Mouse (Mus musculus): ENCODE data around the gene Diexf. TPM values are rescaled to one million over a fixed set of nuclear protein-coding genes. Genes with fewer than 3 reads are reported as not detected.

Gene Diexf
- polyA plus RNA-seq, 2 experiments from 2014 or later = 9.5 to 10.0 TPM

DNA sequence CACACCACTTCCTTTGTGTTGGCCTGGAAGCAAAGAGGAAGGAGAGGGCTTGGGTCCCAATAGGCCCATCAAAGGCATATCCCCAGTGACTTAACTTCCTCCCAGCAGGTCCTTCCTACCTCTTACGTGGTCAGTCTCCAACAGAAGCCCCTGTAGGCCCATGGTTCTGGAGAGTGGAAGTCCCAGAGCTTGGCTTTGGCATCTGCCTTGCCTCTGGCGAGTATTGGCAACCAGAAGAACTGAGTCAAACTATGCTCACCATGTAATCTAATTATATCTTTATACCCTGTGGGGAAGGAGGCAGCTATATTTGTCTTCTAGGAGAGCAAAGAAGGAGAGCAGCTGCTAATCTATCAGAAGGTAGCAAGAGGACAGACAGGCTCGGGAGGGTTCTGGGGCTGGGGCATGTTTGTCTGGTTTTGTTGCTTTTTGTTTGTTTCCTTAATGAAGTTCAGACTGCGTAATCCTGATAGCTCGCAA lies 44.5 kb downstream of the Diexf start:
- ATAC-seq = no peak

DNA sequence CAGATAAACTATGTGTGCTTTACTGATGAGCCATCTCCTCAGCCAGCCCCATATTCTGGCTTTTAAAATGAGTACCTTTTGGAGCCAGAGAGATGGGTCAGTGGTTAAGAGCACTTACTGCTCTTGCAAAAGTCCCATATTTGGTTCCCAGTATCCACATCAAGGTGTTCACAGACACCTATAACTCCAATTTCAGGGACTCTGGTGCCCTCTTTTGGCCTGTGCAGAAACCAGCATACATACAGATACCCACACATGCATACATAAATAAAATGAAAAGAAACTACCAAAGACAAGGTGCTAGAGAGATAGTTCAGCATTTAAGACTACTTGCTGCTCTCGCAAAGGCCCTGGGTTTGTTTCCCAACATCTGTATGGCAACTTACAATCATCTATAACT lies 46.1 kb downstream of the Diexf start:
- ATAC-seq = no peak

DNA sequence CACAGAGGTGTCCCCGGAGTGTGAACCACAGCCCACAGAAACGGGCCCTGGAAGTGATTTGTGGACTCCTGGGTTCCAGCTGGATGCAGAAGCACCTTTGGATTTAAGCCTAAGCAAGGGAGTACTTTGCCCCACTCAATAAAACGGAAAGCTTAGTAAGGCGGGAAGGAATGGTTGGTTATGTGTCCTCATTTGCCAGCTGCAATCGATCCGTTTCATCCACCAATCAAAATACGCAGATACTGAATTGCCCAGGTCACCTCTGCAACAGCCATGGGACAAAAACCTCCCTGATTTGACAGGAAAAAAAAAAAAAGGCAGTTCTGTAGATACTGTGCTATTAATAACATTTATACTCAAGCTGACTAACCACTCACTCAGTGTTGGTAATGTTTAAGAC lies 47.0 kb downstream of the Diexf start:
- ATAC-seq = no peak

DNA sequence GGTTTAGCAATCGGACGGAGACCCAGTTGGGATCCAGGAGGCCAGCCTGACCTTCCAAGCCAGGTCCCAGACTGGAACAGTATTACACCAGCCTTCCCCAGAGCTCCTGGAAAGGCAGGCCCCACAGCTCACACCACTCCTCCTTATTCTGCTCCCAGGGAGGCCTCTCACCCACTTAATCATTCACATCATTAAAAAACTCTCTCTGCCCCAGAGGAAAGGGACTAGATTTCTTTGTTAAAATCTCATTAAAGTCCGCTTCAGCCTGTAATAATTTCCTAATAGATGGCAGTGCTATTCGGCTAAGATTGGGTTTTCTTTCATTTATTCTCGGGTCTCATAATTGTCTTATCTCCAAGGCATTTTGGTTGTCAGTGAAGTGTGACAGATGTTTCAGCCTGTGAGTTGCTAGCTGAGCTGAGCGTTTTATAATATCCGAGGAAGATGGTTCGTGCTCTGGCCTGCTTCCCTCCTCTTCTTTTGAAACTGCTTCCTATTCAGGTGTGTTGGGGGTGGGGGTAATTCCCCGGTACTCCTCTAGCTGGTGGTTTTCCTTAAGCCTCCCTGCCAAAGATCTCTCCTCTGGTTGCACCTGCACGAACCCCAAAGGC lies 47.7 kb downstream of the Diexf start:
- no peak for ATAC-seq

DNA sequence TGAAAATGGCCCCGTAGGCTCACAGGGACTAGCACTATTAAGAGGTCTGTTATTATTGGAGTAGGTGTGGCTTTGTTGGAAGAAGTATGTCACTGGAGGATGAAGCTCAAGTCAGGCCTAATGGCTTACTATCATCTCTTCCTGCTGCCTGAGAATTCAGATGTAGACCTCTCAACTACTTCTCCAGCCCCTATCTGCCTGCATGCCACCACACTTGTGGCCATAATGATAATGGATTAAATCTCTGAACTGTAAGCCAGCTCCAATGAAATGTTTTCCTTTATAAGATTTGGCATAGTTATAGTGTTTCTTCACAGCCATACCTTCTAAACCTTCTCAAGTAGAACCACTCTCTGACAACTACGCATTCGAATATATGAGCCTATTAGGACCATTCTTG lies 67.5 kb downstream of the Diexf start:
- no peak for ATAC-seq

DNA sequence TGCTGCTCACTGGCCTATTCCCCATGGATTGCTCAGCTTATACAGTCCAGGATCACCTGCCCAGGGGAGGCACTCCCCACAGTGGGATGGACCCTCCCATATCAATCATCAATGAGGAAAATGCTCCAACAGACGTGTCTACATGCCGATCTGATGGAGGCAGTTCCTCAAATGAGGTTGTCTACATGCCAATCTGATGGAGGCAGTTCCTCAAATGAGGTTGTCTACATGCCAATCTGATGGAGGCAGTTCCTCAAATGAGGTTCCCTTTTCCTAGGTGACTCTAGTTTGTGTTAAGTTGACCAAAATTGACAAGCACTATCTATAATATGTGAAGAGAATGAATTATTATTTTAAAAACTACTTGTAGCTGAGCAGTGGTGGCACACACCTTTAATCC lies 69.9 kb downstream of the Diexf start:
- ATAC-seq = no peak

DNA sequence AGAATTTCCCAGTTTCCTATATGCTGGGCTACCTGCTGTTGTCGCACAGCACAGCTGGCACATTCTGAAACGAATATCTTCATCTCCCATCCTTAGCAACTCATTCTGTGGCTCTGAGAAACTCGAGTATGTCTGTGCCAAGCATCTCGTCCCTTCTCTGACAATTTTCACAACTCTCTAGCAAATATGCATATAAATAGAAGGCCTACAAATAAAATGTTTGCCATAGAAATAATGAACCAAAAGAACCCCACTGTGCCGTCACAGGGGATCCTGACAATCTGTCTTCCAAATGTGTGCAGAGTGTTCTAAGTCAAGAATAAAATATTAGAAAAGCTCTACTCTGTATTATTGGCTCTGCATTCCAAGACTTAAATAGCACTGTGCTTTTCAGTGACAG lies 70.5 kb downstream of the Diexf start:
- ATAC-seq = no peak

DNA sequence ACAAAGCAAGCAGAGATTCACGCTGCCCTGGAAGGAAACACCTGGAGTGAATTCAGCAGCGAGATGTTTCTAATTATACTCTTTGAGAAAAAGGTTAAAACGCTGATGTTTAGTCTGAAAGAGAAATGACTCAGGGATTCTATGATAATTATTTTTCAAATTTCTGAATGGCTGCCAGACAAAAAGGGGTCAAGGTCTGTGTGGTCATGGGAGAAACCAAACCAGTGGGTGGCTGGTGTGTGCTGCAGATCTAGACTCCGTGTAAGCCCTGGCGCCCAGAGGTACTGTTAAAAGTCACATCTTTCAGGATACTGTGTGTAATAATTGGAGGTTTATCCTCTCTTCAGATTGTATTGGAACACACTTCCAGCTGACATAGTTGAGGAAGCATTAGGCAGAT lies 75.7 kb downstream of the Diexf start:
- no peak for ATAC-seq

DNA sequence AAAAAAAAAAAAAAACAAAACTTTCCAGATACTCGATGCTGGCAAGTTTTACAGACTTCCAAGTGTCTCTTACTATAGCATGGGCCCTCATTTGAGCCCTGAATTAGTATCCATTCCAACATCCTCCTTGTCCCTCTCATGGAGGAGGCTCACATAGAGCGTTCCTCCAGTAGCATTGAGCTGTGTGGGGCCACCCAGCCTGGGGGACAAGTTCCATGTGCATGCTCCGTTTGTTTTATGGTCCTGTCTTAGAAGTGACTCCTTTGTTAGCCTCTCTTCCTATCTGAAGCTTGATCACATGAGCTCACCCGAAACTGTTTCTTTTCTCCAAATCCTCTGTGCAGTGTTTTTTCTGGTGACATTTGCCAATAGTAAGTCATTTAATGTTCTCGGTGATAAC lies 77.0 kb downstream of the Diexf start:
- ATAC-seq = no peak

DNA sequence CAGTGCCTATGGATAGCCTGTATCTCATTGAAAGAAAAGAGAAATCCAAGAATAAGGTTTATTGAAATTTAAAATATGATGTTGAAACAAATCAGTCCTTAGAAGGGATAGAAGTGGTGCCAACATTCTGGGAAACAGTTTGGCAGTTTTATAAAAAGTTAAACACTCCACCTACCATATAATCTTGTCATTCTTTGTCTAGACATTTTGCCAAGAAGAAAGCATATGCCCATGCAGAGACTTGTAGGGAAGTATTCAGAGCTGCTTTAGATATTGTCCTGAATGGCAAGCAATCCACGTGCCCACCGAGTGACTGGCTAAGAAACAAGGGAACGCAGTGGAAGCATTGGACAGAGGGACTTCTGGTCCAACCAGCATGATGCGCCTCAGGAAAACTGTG lies 82.5 kb downstream of the Diexf start:
- ATAC-seq = no peak

DNA sequence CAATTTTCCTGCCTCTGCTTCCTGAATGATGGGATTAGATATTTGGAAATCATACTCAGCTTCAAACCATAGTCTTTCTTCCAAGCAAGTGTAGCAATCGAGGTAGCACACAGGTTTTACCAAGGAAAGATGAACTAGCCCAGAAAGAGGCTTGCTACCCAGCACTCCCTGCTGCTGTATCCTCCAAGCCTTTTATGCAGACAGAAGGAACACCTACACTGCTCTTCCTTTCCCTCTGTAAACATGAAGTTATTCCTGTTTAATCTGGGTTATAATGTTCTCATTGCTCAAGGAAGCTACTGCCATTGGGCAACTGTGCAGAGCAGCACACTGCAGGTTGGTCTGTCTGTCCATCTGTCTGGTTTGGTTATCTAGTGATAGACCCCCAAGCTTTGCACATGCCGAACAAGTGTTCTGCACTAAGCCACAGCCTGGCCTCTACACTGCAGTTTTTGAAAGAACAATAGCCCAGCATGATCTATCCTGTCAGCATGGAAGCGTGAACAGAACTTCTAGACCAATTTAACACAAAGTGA lies 87.2 kb downstream of the Diexf start:
- ATAC-seq = no peak

Other genes with a start within 250 kb of the Diexf start
- under 1 TPM in 1 of 2 experiments, not detected in 1; 0.05 TPM for gene Syt14, start 94.5 kb downstream of the Diexf start, polyA plus RNA-seq (2017; shearing (Covaris generic))
- 1 to 10 TPM; 7.3 to 9.3 TPM for gene Irf6, start 22.8 kb upstream of the Diexf start, polyA plus RNA-seq (2017; shearing (Covaris generic))
- gene A130010J15Rik, start 37.8 kb upstream of the Diexf start, polyA plus RNA-seq (2017; shearing (Covaris generic)) = 10 to 100 TPM; 15.7 to 16.1 TPM
- gene Traf3ip3, start 71.4 kb upstream of the Diexf start, polyA plus RNA-seq (2017; shearing (Covaris generic)) = 100 to 1,000 TPM; 367 to 455 TPM
- 10 to 100 TPM; 22.2 to 30.4 TPM for gene Lamb3, start 77.4 kb upstream of the Diexf start, polyA plus RNA-seq (2017; shearing (Covaris generic))
- 100 to 1,000 TPM; 171 to 174 TPM for gene Hsd11b1, start 133.8 kb upstream of the Diexf start, polyA plus RNA-seq (2017; shearing (Covaris generic))
- gene G0s2, start 142.9 kb upstream of the Diexf start, polyA plus RNA-seq (2017; shearing (Covaris generic)) = 1 to 10 TPM; 1.1 to 1.5 TPM
- gene Camk1g, start 240.0 kb upstream of the Diexf start, polyA plus RNA-seq (2017; shearing (Covaris generic)) = not detected